Mouse (Mus musculus) ovary, adult 18-20 months (tissue): ENCODE results near the gene Atp11a.
A peak's percentile ranks its signal among the peaks of the same experiment; 100 is the strongest.

Source experiments
- DNase-seq: peaks from one replicate; pipeline ENCODE4 v3.0.0; 2022; ENCODE audit warnings: low spot score, mixed read lengths

Atp11a gene

GRCm38 (mm10) chr8:12873357-12874046, 116.7 kb downstream of the Atp11a start, which contains the start of gene Mcf2l:
TSS of gene Mcf2l (plus strand) at chr8:12873806.
- peak; percentile 34 for DNase-seq

GRCm38 (mm10) chr8:12874194-12874791, 117.5 kb downstream of the Atp11a start:
- no peak for DNase-seq

- DNase-seq: no peak
Observed at GRCm38 (mm10) chr8:12874971-12875370, 118.2 kb downstream of the Atp11a start.

GRCm38 (mm10) chr8:12877126-12877525, 120.3 kb downstream of the Atp11a start:
- no peak for DNase-seq

GRCm38 (mm10) chr8:12880163-12880562, 123.3 kb downstream of the Atp11a start:
- DNase-seq: no peak

- DNase-seq: no peak
Observed at GRCm38 (mm10) chr8:12883051-12884004, 126.5 kb downstream of the Atp11a start.

- no peak for DNase-seq
Observed at GRCm38 (mm10) chr8:12887772-12888435, 131.1 kb downstream of the Atp11a start.

- DNase-seq: no peak
Observed at GRCm38 (mm10) chr8:12889046-12889598, 132.3 kb downstream of the Atp11a start.

GRCm38 (mm10) chr8:12892882-12893446, 136.2 kb downstream of the Atp11a start:
- no peak for DNase-seq

GRCm38 (mm10) chr8:12893797-12894578, 137.2 kb downstream of the Atp11a start:
- DNase-seq: no peak

- DNase-seq: no peak
Observed at GRCm38 (mm10) chr8:12894783-12895534, 138.1 kb downstream of the Atp11a start.

- DNase-seq: no peak
Observed at GRCm38 (mm10) chr8:12895535-12896150, 138.8 kb downstream of the Atp11a start.

- DNase-seq: no peak
Observed at GRCm38 (mm10) chr8:12896494-12897373, 139.9 kb downstream of the Atp11a start.

- no peak for DNase-seq
Observed at GRCm38 (mm10) chr8:12897815-12898214, 141.0 kb downstream of the Atp11a start.

- DNase-seq: no peak
Observed at GRCm38 (mm10) chr8:12903790-12904415, 147.1 kb downstream of the Atp11a start.

GRCm38 (mm10) chr8:12905122-12905521, 148.3 kb downstream of the Atp11a start:
- no peak for DNase-seq

GRCm38 (mm10) chr8:12905599-12906321, 148.9 kb downstream of the Atp11a start:
- no peak for DNase-seq
